29 mouse cellular contexts compared by ENCODE assay signal in the genomic region with DNA sequence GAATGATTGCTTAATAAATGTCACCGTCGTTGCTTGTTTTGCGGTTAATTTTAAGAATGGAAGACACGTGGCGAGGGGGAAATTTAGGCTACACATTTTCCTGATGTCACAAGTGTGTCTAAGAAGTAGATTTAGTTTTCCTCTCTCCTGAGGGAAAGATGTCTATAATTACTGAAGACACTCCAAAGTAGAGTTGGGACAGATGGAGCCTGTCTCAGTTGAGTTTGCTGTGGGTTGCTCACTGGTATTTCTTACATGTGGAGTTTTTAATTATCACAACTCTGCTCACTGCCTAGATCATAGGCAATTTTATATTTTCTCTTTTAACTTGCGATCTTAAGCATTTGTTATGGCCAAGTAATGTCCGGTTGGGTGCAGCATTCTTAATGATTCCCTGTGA.
"Had no signal": no experiment of that assay in that cellular context is flagged by ENCODE, and none has a peak within 500 bp of the region (broad histone marks: within the 10 kb centered on the region; RNA-seq: fewer than 3 reads in every experiment).

No protein-coding gene starts in this region.

- H3K9ac ChIP-seq: embryonic facial prominence, embryonic 12.5 days; embryonic facial prominence, embryonic 13.5 days; embryonic facial prominence, embryonic 15.5 days; forebrain, embryonic 12.5 days; forebrain, embryonic 13.5 days; forebrain, embryonic 15.5 days; forebrain, postnatal 0 days had no signal

- ATAC-seq: forebrain, embryonic 13.5 days; forebrain, embryonic 14.5 days; forebrain, embryonic 15.5 days; forebrain, embryonic 16.5 days; forebrain, postnatal 0 days had no signal

- H3K27ac ChIP-seq: embryonic facial prominence, embryonic 10.5 days; embryonic facial prominence, embryonic 12.5 days; embryonic facial prominence, embryonic 13.5 days; embryonic facial prominence, embryonic 15.5 days; forebrain, embryonic 10.5 days; forebrain, embryonic 12.5 days; forebrain, embryonic 13.5 days; forebrain, embryonic 15.5 days; gastrocnemius, adult 2 months; heart, adult 2 months had no signal

- H3K36me3 ChIP-seq: embryonic facial prominence, embryonic 10.5 days; embryonic facial prominence, embryonic 12.5 days; embryonic facial prominence, embryonic 13.5 days; embryonic facial prominence, embryonic 15.5 days; forebrain, embryonic 10.5 days; forebrain, embryonic 12.5 days; forebrain, embryonic 15.5 days had no signal

- H3K4me1 ChIP-seq: embryonic facial prominence, embryonic 10.5 days; embryonic facial prominence, embryonic 12.5 days; embryonic facial prominence, embryonic 13.5 days; embryonic facial prominence, embryonic 15.5 days; forebrain, embryonic 10.5 days; forebrain, embryonic 12.5 days had no signal

- H3K27me3 ChIP-seq: embryonic facial prominence, embryonic 12.5 days; embryonic facial prominence, embryonic 13.5 days; embryonic facial prominence, embryonic 15.5 days; forebrain, embryonic 12.5 days; forebrain, embryonic 13.5 days; forebrain, embryonic 15.5 days had no signal

- H3K9me3 ChIP-seq: embryonic facial prominence, embryonic 12.5 days; embryonic facial prominence, embryonic 15.5 days; forebrain, embryonic 13.5 days; forebrain, embryonic 15.5 days had no signal

- H3K4me3 ChIP-seq: embryonic facial prominence, embryonic 10.5 days; embryonic facial prominence, embryonic 12.5 days; embryonic facial prominence, embryonic 13.5 days; embryonic facial prominence, embryonic 15.5 days; erythroblast, embryonic 14.5 days; forebrain, embryonic 10.5 days; forebrain, embryonic 12.5 days; forebrain, embryonic 13.5 days; forebrain, embryonic 15.5 days; gastrocnemius, adult 2 months; heart, adult 2 months had no signal

- H3K4me2 ChIP-seq: embryonic facial prominence, embryonic 12.5 days; embryonic facial prominence, embryonic 13.5 days; embryonic facial prominence, embryonic 15.5 days; forebrain, embryonic 12.5 days; forebrain, embryonic 13.5 days; forebrain, embryonic 15.5 days had no signal

- DNase-seq: cerebellum, adult 2 months; cerebellum, adult 8-10 months; cerebellum, adult 9-10 months; cerebellum, adult 9-11 months; cerebellum, postnatal 10 days; cerebellum, postnatal 14 days; cerebellum, postnatal 25 days; cerebellum, postnatal 36 days; embryo, embryonic 11 days; forebrain, postnatal 0 days; gastrocnemius, adult 2 months; gastrocnemius, postnatal 10 days; gastrocnemius, postnatal 14 days; gastrocnemius, postnatal 25 days; gastrocnemius, postnatal 36 days; heart, adult 11 months; heart, adult 18-20 months; heart, adult 2 months had no signal
